Mouse (Mus musculus) neural tube, embryonic 11.5 days (tissue): Measurements from ENCODE around the gene Arpc2. TPM values are rescaled to one million over a fixed set of nuclear protein-coding genes. Genes with fewer than 3 reads are reported as not detected.
"Not testable (repeated sequence)": the region's sequence is repeated elsewhere in the genome, so short reads cannot be mapped to it uniquely, and the experiment has no call there.

Experiments
- ATAC-seq: fragments of 200-750 bp; cut with Nextera tagmentation; 2 replicates; pipeline ENCODE4 v1.8.0; 2017; ENCODE audit warnings: moderate number of reproducible peaks, mild to moderate bottlenecking, moderate TSS enrichment, moderate library complexity; ENCODE audit not compliant: insufficient read depth, low FRiP score, low TSS enrichment
- DNase-seq: peaks from one replicate; pipeline ENCODE4 v3.0.0-alpha.2; 2015; ENCODE audit warnings: low spot score
- H3K27ac ChIP-seq: fragments of 300-500 bp; sonication (generic); 2 replicates; pipeline ENCODE4 v1.5.1; 2014; ENCODE audit warnings: low read depth, mild to moderate bottlenecking, low read length
- H3K27me3 ChIP-seq: fragments of 300-500 bp; sonication (generic); 2 replicates; pipeline ENCODE4 v1.6.1; 2014; ENCODE audit warnings: mild to moderate bottlenecking, low read length, mixed read lengths; ENCODE audit not compliant: control insufficient read depth, insufficient read depth
- H3K36me3 ChIP-seq: fragments of 300-500 bp; sonication (generic); 2 replicates; pipeline ENCODE4 v1.6.1; 2014; ENCODE audit warnings: mild to moderate bottlenecking, low read length, moderate library complexity, mixed read lengths; ENCODE audit not compliant: control insufficient read depth, insufficient read depth
- H3K4me1 ChIP-seq: fragments of 300-500 bp; sonication (generic); 2 replicates; pipeline ENCODE4 v1.6.1; 2014; ENCODE audit warnings: low read length, mixed read lengths; ENCODE audit not compliant: control insufficient read depth, insufficient read depth
- H3K4me2 ChIP-seq: fragments of 300-500 bp; sonication (generic); 2 replicates; pipeline ENCODE4 v1.6.1; 2014; ENCODE audit warnings: low read depth, mild to moderate bottlenecking, moderate library complexity
- H3K4me3 ChIP-seq: fragments of 300-500 bp; sonication (generic); 2 replicates; pipeline ENCODE4 v1.5.1; 2014; ENCODE audit warnings: low read depth, low read length
- H3K9ac ChIP-seq: fragments of 300-500 bp; sonication (generic); 2 replicates; pipeline ENCODE4 v1.6.1; 2014; ENCODE audit warnings: mild to moderate bottlenecking, low read length
- H3K9me3 ChIP-seq: fragments of 300-500 bp; sonication (generic); 2 replicates; pipeline ENCODE4 v1.6.1; 2016; ENCODE audit warnings: low read length; ENCODE audit not compliant: control insufficient read depth
- WGBS: fragments of 180-500 bp; shearing (Covaris S2); extraction: QIAGEN DNeasy Blood & Tissue Kit; methylation state at CpG from one replicate; pipeline ENCODE4 v1.1.7; 2014; 5-methylcytosine and 5-hydroxymethylcytosine counted together
- polyA plus RNA-seq: library from polyadenylated mRNA; unstranded; fragments of >200 nt; fragmentation: Nextera tagmentation; extraction: Ambion mirVana; gene quantifications from 2 replicates; pipeline ENCODE4 v1.2.1, GENCODE M21; 2014

Arpc2 gene
- polyA plus RNA-seq, 1 experiment from 2014 or later: 318 TPM

DNA sequence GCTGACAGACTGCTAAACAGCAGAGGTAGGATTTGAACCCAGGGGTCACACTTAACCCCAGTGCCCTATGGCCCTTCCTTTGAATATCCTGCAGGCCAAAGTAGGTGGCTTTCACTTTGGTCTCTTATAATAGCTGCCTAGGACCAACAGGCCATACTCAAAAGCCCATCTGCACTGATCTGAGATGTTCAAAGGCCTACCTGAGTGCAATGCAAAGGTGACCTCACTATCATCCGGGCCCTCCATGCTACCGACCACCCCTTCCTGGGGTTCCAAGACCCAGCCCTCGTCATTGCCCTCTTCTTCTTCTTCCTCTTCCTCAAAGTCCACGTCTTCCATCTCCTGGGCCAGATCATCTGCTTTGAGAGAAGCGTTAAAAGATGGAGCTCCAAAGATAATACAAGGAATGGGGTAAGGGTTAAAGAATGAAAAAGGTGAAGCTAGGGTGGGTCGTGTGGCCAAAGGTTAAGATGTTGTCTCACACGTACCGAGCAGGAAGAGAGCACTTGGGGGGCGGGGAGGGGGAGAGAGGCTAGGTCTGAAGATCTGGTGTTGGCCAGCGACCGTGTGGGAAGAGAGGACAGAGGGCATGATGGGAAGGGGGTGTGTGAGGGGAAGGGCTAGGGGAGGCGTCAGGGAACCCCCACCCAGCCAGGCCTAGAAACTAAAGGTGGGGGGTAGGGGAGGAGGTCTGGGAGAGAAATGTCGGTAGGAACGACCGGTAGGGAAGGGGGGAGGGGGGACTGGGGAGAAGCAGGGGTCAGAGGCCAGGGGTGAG lies 48.0 kb downstream of the Arpc2 start:
- Histone ChIP-seq H3K27ac (peak overlapping the region; percentile 5; the same call in 1 of the 2 replicates), H3K9me3 (no peaks in the 10 kb centered on the region), H3K4me2 (peak overlapping the region; percentile 60), H3K36me3 (peaks cover 10% of the 10 kb centered on the region), H3K4me1 (peaks cover 9% of the 10 kb centered on the region; the same call in 1 of the 2 replicates), H3K4me3 (peak overlapping the region; percentile 73), H3K9ac (peak overlapping the region; percentile 47), H3K27me3 (no peaks in the 10 kb centered on the region)
- ATAC-seq (peak; percentile 48), DNase-seq (no peak)
- WGBS: 17% methylated on average over 14 of the region's 15 CpGs

DNA sequence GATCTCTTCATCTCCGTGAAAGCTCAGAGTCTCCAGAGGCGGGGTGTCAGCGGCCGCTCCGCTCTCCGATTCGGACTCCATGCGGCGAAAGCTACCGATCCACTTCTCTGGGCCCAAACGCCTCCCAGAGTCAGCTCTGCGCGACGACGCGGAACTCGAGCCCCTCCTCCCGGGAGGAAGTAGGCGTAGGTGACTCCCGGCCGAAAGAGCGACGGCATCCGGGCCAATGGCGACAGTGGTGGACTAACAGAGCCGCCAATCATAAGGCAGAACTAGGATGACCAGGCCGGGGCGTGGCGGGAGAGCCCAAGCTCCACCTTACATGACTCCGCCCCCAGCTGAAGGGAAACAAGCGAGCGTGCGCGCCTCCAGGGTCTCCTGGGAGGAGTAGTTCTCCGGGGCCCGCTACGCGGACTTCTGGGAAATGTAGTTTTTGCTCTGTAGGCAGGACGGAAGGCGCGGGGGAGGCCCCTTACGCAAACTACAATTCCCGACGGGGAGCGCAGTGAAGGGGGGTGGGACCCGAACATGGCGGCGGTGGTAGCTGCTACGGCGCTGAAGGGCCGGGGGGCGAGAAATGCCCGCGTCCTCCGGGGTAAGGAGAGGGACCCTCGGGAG lies 48.8 kb downstream of the Arpc2 start, which contains the start of the genes Aamp and Pnkd:
TSS of gene Aamp (minus strand) at position 196 of the 618 bp plus-strand sequence.
TSS of gene Pnkd (plus strand) at position 388 of the 618 bp plus-strand sequence.
- peak within 1 kb of the TSS; percentile 71 for H3K4me2 ChIP-seq
- peaks cover 10% of the 10 kb centered on the region for H3K36me3 ChIP-seq
- H3K27ac ChIP-seq: peak within 1 kb of the TSS; percentile 5; the same call in 1 of the 2 replicates
- under 1% methylated on average over 56 of the region's 56 CpGs for WGBS
- peaks cover 9% of the 10 kb centered on the region; the same call in 1 of the 2 replicates for H3K4me1 ChIP-seq
- no peaks in the 10 kb centered on the region for H3K27me3 ChIP-seq
- ATAC-seq: peak; percentile 98
- H3K4me3 ChIP-seq: peak within 1 kb of the TSS; percentile 73
- H3K9ac ChIP-seq: peak within 1 kb of the TSS; percentile 77
- no peaks in the 10 kb centered on the region for H3K9me3 ChIP-seq
- DNase-seq: peak; percentile 100

DNA sequence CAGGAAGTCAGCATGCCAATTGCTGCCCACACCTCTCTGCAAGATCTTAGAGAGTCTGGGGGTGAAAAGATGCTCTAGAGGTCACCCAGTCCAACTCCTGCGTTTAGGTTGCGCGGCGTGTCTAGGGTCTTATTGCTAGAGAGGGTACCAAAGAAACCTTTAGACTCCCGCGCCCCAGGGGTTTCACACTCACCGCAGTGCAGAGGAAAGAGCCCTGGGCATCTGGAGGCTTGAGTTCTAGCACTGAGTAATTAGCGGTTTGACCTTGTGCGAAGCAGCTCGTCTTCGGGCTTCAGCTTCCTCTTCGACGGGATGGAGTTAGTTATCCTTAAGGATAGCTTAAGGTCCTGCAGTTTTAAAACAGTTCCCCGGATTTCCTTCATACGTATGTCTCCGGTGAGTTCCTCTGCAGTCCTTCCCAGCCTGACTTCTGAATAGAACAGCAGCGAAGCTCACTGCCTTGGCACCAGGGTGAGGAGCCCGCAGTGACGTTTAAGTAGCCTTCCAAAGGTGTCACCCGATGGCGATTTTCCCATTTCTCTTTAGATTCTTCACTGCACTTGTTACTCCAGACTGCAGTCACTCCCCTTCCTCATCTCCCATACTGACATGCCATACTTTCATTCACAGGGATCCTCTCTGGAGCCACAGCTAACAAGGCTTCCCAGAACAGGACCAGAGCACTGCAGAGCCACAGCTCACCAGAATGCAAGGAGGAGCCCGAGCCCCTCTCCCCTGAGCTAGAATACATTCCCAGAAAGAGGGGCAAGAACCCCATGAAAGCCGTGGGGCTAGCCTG lies 49.5 kb downstream of the Arpc2 start:
- Histone ChIP-seq H3K9me3 (no peaks in the 10 kb centered on the region), H3K4me3 (peak overlapping the region; percentile 73), H3K27me3 (no peaks in the 10 kb centered on the region), H3K9ac (peak overlapping the region; percentile 77), H3K27ac (no peak overlapping the region), H3K36me3 (peaks cover 10% of the 10 kb centered on the region), H3K4me2 (peak overlapping the region; percentile 71), H3K4me1 (peaks cover 9% of the 10 kb centered on the region; the same call in 1 of the 2 replicates)
- 4% methylated on average over 23 of the region's 23 CpGs for WGBS
- no peak; the same call in 1 of the 2 replicates for ATAC-seq
- DNase-seq: no peak

- H3K27me3 ChIP-seq, H3K4me3 ChIP-seq, ATAC-seq, H3K9me3 ChIP-seq, H3K27ac ChIP-seq, H3K4me1 ChIP-seq, H3K36me3 ChIP-seq, H3K4me2 ChIP-seq, DNase-seq, H3K9ac ChIP-seq: not testable (repeated sequence)
- WGBS: 63% methylated on average over 15 of the region's 17 CpGs
Measured at GRCm38 (mm10) chr1:74286869-74287607, 51.2 kb downstream of the Arpc2 start.

- no peaks in the 10 kb centered on the region for H3K27me3 ChIP-seq
- H3K4me1 ChIP-seq: peaks cover 9% of the 10 kb centered on the region; the same call in 1 of the 2 replicates
- H3K4me3 ChIP-seq: no peak overlapping the region
- H3K27ac ChIP-seq: no peak overlapping the region
- DNase-seq (no peak), ATAC-seq (no peak)
- 75% methylated on average over 4 of the region's 4 CpGs for WGBS
- H3K36me3 ChIP-seq: peaks cover 2% of the 10 kb centered on the region
- H3K9me3 ChIP-seq: no peaks in the 10 kb centered on the region
- H3K9ac ChIP-seq: no peak overlapping the region
- no peak overlapping the region for H3K4me2 ChIP-seq
Measured at GRCm38 (mm10) chr1:74288327-74288726, 52.4 kb downstream of the Arpc2 start.

DNA sequence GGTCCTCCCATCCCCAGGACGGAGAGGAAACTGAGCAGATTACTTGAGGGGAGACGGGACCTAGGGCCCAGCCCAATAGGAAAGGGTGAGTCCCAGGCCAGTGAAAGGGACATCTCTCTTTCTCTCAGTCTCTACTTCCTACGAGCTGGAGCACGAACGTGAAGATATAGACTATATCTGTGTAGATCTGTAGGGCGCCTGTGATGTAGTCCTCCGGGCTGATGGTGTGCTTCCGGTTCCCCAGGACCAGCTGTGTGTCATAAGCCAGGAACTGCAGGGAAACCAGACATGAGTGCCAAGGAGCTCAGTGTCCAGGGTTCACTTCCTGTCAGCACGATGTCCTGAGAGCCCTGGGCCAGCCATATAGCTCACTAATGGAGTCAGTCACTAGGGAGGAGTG lies 53.4 kb downstream of the Arpc2 start:
- peaks cover 2% of the 10 kb centered on the region for H3K36me3 ChIP-seq

GRCm38 (mm10) chr1:74289740-74290139 lies 53.9 kb downstream of the Arpc2 start:
- ATAC-seq (no peak), DNase-seq (no peak)
- Histone ChIP-seq H3K9ac (no peak overlapping the region), H3K4me1 (peaks cover 4% of the 10 kb centered on the region; the same call in 1 of the 2 replicates), H3K4me3 (no peak overlapping the region), H3K27me3 (no peaks in the 10 kb centered on the region), H3K36me3 (peaks cover 2% of the 10 kb centered on the region), H3K27ac (no peak overlapping the region), H3K4me2 (no peak overlapping the region), H3K9me3 (no peaks in the 10 kb centered on the region)
- WGBS: 95% methylated on average over 2 of the region's 2 CpGs

More for the DNA sequence above, 53.4 kb downstream of the Arpc2 start:
- H3K4me1 ChIP-seq: peaks cover 4% of the 10 kb centered on the region; the same call in 1 of the 2 replicates
- H3K27me3 ChIP-seq: no peaks in the 10 kb centered on the region
- no peak overlapping the region for H3K9ac ChIP-seq
- H3K4me2 ChIP-seq: no peak overlapping the region
- WGBS: 92% methylated on average over 9 of the region's 9 CpGs
- no peak overlapping the region for H3K27ac ChIP-seq
- ATAC-seq (no peak), DNase-seq (no peak)
- no peaks in the 10 kb centered on the region for H3K9me3 ChIP-seq
- H3K4me3 ChIP-seq: no peak overlapping the region

- Histone ChIP-seq H3K9ac (no peak overlapping the region), H3K36me3 (peaks cover 2% of the 10 kb centered on the region), H3K27me3 (no peaks in the 10 kb centered on the region), H3K4me2 (no peak overlapping the region), H3K4me1 (peaks cover 6% of the 10 kb centered on the region), H3K27ac (no peak overlapping the region), H3K9me3 (no peaks in the 10 kb centered on the region), H3K4me3 (no peak overlapping the region)
- ATAC-seq (no peak), DNase-seq (no peak)
- WGBS: 93% methylated on average over 5 of the region's 5 CpGs
Measured at GRCm38 (mm10) chr1:74290141-74290540, 54.3 kb downstream of the Arpc2 start.
